Mouse (Mus musculus): ENCODE measurements around the gene Gm5142. TPM values are rescaled to one million over a fixed set of nuclear protein-coding genes. Genes with fewer than 3 reads are reported as not detected.

The Gm5142 gene
- polyA plus RNA-seq, 1 experiment: not detected

DNA sequence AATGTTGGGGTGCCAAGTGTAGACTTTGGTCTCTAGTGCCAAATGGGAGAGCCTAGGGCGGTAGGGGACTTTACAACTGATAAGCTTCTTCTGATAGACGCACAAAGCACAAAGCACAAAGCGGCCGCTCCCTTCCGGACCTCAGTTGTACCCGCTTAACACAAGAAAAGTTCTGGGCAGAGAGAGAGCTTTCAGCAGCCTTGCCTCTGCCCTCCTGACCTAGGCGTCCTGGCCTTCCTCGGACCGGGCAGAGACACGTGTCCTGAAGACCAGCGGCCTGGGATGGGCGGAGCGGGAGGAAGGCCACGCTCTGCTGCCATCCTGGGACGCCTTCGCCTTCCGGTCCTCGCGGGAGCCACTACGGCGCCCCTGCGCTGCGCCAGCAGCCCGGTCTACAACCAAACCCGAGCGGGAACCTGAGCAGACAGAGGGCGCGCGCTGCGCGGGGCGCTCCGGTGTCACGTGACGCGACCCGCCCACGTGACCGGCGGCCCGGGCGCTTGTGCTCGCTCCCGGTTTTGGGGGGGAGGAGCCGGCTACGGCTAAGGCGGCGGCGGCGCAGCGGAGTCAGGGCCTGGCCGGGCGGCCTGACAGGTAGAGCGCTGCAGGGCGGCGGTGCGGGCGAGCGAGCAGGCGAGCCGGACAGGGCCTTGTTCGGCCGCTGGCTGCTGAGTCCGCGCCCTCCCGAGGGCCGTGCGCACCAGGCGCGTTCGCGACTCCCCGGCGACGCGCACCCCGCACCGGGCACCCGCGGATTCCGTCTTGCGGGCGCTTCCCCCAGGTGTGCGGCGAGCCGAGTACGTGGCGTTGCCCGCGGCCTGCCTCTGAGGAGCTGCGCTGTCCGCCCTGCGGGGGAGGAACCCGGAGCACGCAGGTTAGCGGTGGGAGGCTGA is 22.4 kb upstream of the Gm5142 start, which contains the start of gene Rcbtb1:
Gene Rcbtb1 (plus strand): TSS at position 499 of the 893 bp plus-strand sequence.
- Histone ChIP-seq H3K4me1 (ENCODE audit: control insufficient read depth, insufficient read depth, low read length) (peaks cover under 1% of the 10 kb centered on the region; the same call in 1 of the 2 replicates), H3K27ac (ENCODE audit: insufficient read depth, low read length) (peak within 1 kb of the TSS; percentile 84), H3K27me3 (ENCODE audit: control insufficient read depth, insufficient read depth, low read length) (no peaks in the 10 kb centered on the region), H3K4me3 (replicated peaks; ENCODE audit: insufficient read depth, low read depth, low read length) (peak within 1 kb of the TSS; percentile 86)
- TF ChIP-seq POLR2A (IDR thresholded peaks at IDR 0.05; ENCODE audit: borderline replicate concordance, insufficient read depth, low read length) (peak; percentile 42), CTCF (IDR thresholded peaks at IDR 0.05; ENCODE audit: borderline replicate concordance, insufficient read depth, low read depth, low read length) (peak; percentile 28; the same call in 1 of the 2 replicates)
- peak; percentile 95 for DNase-seq
- under 1% methylated on average over 88 of the region's 96 CpGs for WGBS

DNA sequence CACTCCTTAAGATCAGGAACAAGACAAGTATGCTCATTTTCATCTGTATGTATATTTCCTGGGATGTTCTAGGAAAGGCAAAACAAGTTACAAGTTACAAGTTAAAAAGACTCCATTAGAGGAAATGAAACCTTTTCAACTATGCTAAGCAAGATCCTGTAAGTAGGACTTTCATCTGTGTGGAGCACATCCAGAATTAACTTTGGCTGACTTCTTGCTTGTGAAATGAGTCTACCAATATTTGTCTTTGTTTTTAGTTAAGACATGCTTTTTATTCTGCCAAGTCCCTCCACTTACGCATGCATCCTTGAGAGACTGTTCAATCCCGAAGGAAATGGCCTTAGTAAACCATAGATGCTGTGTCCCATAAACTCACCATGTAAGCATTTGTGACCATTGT is 7.6 kb upstream of the Gm5142 start:
- no peak for TF ChIP-seq CTCF (IDR thresholded peaks at IDR 0.05; ENCODE audit: borderline replicate concordance, insufficient read depth, low read depth, low read length)
- no peak for TF ChIP-seq POLR2A (IDR thresholded peaks at IDR 0.05; ENCODE audit: borderline replicate concordance, insufficient read depth, low read length)
- Histone ChIP-seq H3K4me1 (ENCODE audit: control insufficient read depth, insufficient read depth, low read length) (no peaks in the 10 kb centered on the region), H3K27me3 (ENCODE audit: control insufficient read depth, insufficient read depth, low read length) (no peaks in the 10 kb centered on the region), H3K4me3 (replicated peaks; ENCODE audit: insufficient read depth, low read depth, low read length) (no peak overlapping the region), H3K27ac (ENCODE audit: insufficient read depth, low read length) (no peak overlapping the region)
- DNase-seq: no peak
- WGBS: 81% methylated on average over 2 of the region's 2 CpGs

DNA sequence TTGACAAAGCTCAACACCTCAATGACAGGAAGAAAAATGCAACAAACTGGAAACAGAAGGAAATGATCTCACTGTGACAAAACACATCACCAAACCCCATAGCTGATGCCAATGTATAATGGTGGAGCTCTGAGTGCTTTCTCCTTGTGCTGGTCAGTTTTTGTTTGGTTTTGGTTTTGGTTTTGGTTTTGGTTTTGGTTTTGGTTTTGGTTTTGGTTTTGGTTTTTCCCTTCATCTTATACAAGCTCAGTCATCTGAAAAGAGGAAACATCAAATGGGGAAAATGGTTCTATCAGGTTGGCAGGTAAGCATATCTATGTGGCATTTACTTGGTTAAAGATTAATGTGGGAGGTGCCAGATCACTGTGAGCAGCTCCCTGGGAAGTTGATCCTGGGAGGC is 7.0 kb upstream of the Gm5142 start:
- no peak for DNase-seq
- Histone ChIP-seq H3K27ac (ENCODE audit: insufficient read depth, low read length) (no peak overlapping the region), H3K4me3 (replicated peaks; ENCODE audit: insufficient read depth, low read depth, low read length) (no peak overlapping the region), H3K4me1 (ENCODE audit: control insufficient read depth, insufficient read depth, low read length) (no peaks in the 10 kb centered on the region), H3K27me3 (ENCODE audit: control insufficient read depth, insufficient read depth, low read length) (no peaks in the 10 kb centered on the region)
- TF ChIP-seq CTCF (IDR thresholded peaks at IDR 0.05; ENCODE audit: borderline replicate concordance, insufficient read depth, low read depth, low read length): no peak
- no peak for TF ChIP-seq POLR2A (IDR thresholded peaks at IDR 0.05; ENCODE audit: borderline replicate concordance, insufficient read depth, low read length)

DNA sequence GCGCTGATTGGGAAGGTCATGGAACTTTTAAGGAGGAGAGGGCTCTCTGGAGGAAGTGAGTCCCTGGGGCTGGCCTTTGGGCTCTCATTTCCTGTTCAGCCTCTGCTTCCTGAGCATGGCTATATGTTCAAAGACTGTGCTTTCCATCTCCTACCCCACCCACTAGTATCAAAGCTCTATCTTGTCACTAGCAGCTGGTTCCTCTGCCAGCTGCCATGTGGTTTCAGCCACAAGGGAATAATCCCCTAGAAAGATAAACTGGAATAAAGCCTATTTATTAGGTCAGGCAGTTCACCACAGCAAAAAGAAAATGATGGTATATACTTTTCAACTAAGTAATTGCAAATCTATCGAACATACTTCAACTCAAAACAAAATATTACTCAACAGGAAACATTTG is 4.2 kb upstream of the Gm5142 start:
- no peaks in the 10 kb centered on the region for H3K4me1 ChIP-seq (ENCODE audit: control insufficient read depth, insufficient read depth, low read length)
- H3K27me3 ChIP-seq (ENCODE audit: control insufficient read depth, insufficient read depth, low read length): no peaks in the 10 kb centered on the region
- WGBS: 81% methylated on average over 2 of the region's 2 CpGs
- H3K4me3 ChIP-seq (replicated peaks; ENCODE audit: insufficient read depth, low read depth, low read length): no peak overlapping the region
- H3K27ac ChIP-seq (ENCODE audit: insufficient read depth, low read length): no peak overlapping the region
- no peak for DNase-seq
- no peak for TF ChIP-seq POLR2A (IDR thresholded peaks at IDR 0.05; ENCODE audit: borderline replicate concordance, insufficient read depth, low read length)
- TF ChIP-seq CTCF (IDR thresholded peaks at IDR 0.05; ENCODE audit: borderline replicate concordance, insufficient read depth, low read depth, low read length): no peak

DNA sequence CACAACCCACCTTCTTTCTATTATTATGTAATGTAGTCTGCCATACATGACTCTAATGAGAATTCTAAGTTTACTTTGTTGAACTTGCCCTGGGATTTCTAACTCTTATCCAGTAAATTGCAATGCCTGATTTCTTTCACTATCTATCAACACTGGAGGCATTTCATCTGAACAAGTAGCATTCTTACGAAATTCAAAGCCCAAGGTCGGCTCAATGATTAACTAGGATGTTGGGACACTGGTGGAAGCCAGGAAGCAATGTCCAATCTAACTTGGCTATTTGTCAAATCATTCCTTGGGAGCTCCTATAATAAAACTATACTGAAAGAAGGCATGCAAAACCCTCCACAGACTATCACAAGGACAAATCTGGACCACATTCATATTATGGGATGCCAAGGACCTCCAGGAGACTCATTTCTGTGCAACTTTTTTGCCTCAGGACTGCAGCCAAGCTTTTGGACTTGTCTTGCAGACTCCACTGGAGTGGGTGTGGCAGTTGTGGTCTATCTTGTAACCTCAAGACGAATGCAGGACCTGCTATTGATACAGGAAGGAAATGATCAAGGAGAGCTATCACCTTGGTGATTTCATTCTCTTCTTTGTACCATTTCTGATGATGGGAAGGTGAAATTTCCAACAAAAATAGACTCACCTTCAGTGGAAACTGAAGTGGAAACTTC is 21.4 kb downstream of the Gm5142 start:
- H3K4me3 ChIP-seq (replicated peaks; ENCODE audit: insufficient read depth, low read depth, low read length): no peak overlapping the region
- TF ChIP-seq CTCF (IDR thresholded peaks at IDR 0.05; ENCODE audit: borderline replicate concordance, insufficient read depth, low read depth, low read length) (no peak), POLR2A (IDR thresholded peaks at IDR 0.05; ENCODE audit: borderline replicate concordance, insufficient read depth, low read length) (no peak)
- H3K27ac ChIP-seq (ENCODE audit: insufficient read depth, low read length): no peak overlapping the region
- no peaks in the 10 kb centered on the region for H3K4me1 ChIP-seq (ENCODE audit: control insufficient read depth, insufficient read depth, low read length)
- 80% methylated on average over 3 of the region's 3 CpGs for WGBS
- no peaks in the 10 kb centered on the region for H3K27me3 ChIP-seq (ENCODE audit: control insufficient read depth, insufficient read depth, low read length)
- no peak for DNase-seq

DNA sequence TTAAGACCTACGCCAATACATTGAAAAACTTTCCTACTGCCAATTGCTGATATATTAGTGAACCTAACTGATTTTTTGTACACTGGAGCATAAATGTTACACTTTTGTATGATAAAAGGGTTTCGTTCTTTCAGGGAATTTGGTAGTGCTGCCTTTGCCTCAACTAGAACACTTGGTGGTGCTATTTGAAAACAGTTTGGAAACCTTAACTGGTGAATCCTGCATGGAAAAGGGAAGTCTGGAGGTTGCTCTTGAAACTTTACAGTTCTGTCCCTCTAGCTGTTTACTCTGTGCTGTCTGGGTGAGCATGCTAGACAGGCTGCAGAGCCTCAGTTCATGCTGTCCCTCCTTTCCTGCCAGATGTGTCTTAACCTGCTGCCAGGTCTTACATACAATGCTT is 23.0 kb downstream of the Gm5142 start:
- Histone ChIP-seq H3K4me3 (replicated peaks; ENCODE audit: insufficient read depth, low read depth, low read length) (no peak overlapping the region), H3K27ac (ENCODE audit: insufficient read depth, low read length) (no peak overlapping the region), H3K4me1 (ENCODE audit: control insufficient read depth, insufficient read depth, low read length) (no peaks in the 10 kb centered on the region), H3K27me3 (ENCODE audit: control insufficient read depth, insufficient read depth, low read length) (no peaks in the 10 kb centered on the region)
- TF ChIP-seq CTCF (IDR thresholded peaks at IDR 0.05; ENCODE audit: borderline replicate concordance, insufficient read depth, low read depth, low read length): peak; percentile 33; the same call in 1 of the 2 replicates
- no peak for TF ChIP-seq POLR2A (IDR thresholded peaks at IDR 0.05; ENCODE audit: borderline replicate concordance, insufficient read depth, low read length)
- peak in 1 of 2 experiments; percentile 4 for DNase-seq
- 79% methylated on average over 2 of the region's 2 CpGs for WGBS

DNA sequence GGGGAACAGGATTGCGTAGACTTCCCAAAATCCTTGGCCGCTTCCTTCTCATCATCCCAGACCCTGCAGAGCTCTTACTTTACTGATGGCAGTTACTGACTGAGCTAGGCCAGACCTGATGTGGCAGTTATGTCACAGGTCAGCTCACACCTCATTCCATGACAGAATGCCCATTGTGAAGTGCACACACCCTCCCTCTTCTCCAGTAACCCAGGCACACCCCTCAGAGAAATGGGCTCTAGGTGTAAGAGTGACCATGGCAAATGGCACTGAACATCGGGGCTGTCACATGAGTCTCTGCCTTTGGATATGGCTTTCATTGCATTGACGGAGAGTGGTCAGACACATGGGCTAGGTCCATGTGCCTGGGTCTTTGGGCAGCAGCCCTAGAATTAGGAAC is 35.8 kb downstream of the Gm5142 start, which contains the start of gene 1700129C05Rik:
Gene 1700129C05Rik (minus strand): TSS at position 101 of the 400 bp plus-strand sequence.
- 93% methylated on average over 4 of the region's 4 CpGs for WGBS
- H3K27me3 ChIP-seq (ENCODE audit: control insufficient read depth, insufficient read depth, low read length): no peaks in the 10 kb centered on the region
- TF ChIP-seq CTCF (IDR thresholded peaks at IDR 0.05; ENCODE audit: borderline replicate concordance, insufficient read depth, low read depth, low read length) (no peak), POLR2A (IDR thresholded peaks at IDR 0.05; ENCODE audit: borderline replicate concordance, insufficient read depth, low read length) (no peak)

More for the DNA sequence above, 35.8 kb downstream of the Gm5142 start, which contains the start of gene 1700129C05Rik:
- H3K27ac ChIP-seq (ENCODE audit: insufficient read depth, low read length): no peak within 1 kb of the TSS
- DNase-seq: no peak
- H3K4me1 ChIP-seq (ENCODE audit: control insufficient read depth, insufficient read depth, low read length): no peaks in the 10 kb centered on the region
- H3K4me3 ChIP-seq (replicated peaks; ENCODE audit: insufficient read depth, low read depth, low read length): no peak within 1 kb of the TSS
